Mouse (Mus musculus): Measurements from ENCODE around the gene Aup1.

Gene Aup1

GRCm38 (mm10) chr6:83069488-83070246 is 15.3 kb downstream of the Aup1 start:
- WGBS = 2% methylated on average over 69 of the region's 69 CpGs

GRCm38 (mm10) chr6:83070247-83070310 is 15.8 kb downstream of the Aup1 start, which contains the start of gene Tlx2:
Tlx2 (minus strand) TSS chr6:83070293.
- 4% methylated on average over 10 of the region's 10 CpGs for WGBS

- 3% methylated on average over 58 of the region's 58 CpGs for WGBS
Observed at GRCm38 (mm10) chr6:83070311-83071219, 16.2 kb downstream of the Aup1 start.

GRCm38 (mm10) chr6:83071220-83071619 is 16.9 kb downstream of the Aup1 start:
- WGBS = 2% methylated on average over 24 of the region's 24 CpGs

GRCm38 (mm10) chr6:83074979-83075378 is 20.7 kb downstream of the Aup1 start:
- 18% methylated on average over 2 of the region's 2 CpGs for WGBS

GRCm38 (mm10) chr6:83077630-83078323 is 23.5 kb downstream of the Aup1 start, which contains the start of gene Pcgf1:
Pcgf1 (plus strand) TSS chr6:83077869.
- under 1% methylated on average over 54 of the region's 54 CpGs for WGBS

- under 1% methylated on average over 46 of the region's 46 CpGs for WGBS
Observed at GRCm38 (mm10) chr6:83078324-83078858, 24.1 kb downstream of the Aup1 start.

GRCm38 (mm10) chr6:83080210-83080609 is 25.9 kb downstream of the Aup1 start:
- WGBS = 97% methylated on average over 5 of the region's 5 CpGs

GRCm38 (mm10) chr6:83083497-83083896 is 29.2 kb downstream of the Aup1 start:
- 21% methylated on average over 5 of the region's 5 CpGs for WGBS

- 19% methylated on average over 6 of the region's 6 CpGs for WGBS
Observed at GRCm38 (mm10) chr6:83084477-83084876, 30.2 kb downstream of the Aup1 start.

- WGBS = 7% methylated on average over 42 of the region's 42 CpGs
Observed at GRCm38 (mm10) chr6:83086121-83087035, 32.1 kb downstream of the Aup1 start, which contains the start of gene Lbx2. Lbx2 (plus strand) TSS chr6:83086367.

GRCm38 (mm10) chr6:83087205-83087925 is 33.0 kb downstream of the Aup1 start:
- WGBS = 5% methylated on average over 47 of the region's 47 CpGs

GRCm38 (mm10) chr6:83087926-83088260 is 33.6 kb downstream of the Aup1 start:
- 15% methylated on average over 9 of the region's 9 CpGs for WGBS

- WGBS = 42% methylated on average over 6 of the region's 6 CpGs
Observed at GRCm38 (mm10) chr6:83092416-83093127, 38.3 kb downstream of the Aup1 start.

- 69% methylated on average over 6 of the region's 6 CpGs for WGBS
Observed at GRCm38 (mm10) chr6:83095968-83096367, 41.6 kb downstream of the Aup1 start.

GRCm38 (mm10) chr6:83098411-83098810 is 44.1 kb downstream of the Aup1 start:
- WGBS = 71% methylated on average over 2 of the region's 2 CpGs

GRCm38 (mm10) chr6:83101316-83101687 is 47.0 kb downstream of the Aup1 start, which contains the start of the genes Ccdc142 and Gm42688:
Ccdc142 (plus strand) TSS chr6:83101601.
Gm42688 (plus strand) TSS chr6:83101617.
- WGBS = 1% methylated on average over 25 of the region's 25 CpGs

- under 1% methylated on average over 74 of the region's 74 CpGs for WGBS
Observed at GRCm38 (mm10) chr6:83101688-83102556, 47.6 kb downstream of the Aup1 start.

GRCm38 (mm10) chr6:83103130-83103650 is 48.9 kb downstream of the Aup1 start:
- WGBS = 52% methylated on average over 11 of the region's 11 CpGs
